Mouse (Mus musculus) cerebellum, postnatal 14 days (tissue): ENCODE measurements at regions not wholly inside any gene's neighbourhood (a gene's known extent, or its start where the extent isn't known, plus 50 kb on each side); places are given as distances from the start of the nearest gene placed in this dataset.
A peak's percentile ranks its signal among the peaks of the same experiment; 100 is the strongest.

Experiments used
- DNase-seq, 2 experiments: peaks; one replicate each; pipeline ENCODE4 v3.0.0; 2021; ENCODE audit warnings: mixed read lengths in 2 of 2

DNA sequence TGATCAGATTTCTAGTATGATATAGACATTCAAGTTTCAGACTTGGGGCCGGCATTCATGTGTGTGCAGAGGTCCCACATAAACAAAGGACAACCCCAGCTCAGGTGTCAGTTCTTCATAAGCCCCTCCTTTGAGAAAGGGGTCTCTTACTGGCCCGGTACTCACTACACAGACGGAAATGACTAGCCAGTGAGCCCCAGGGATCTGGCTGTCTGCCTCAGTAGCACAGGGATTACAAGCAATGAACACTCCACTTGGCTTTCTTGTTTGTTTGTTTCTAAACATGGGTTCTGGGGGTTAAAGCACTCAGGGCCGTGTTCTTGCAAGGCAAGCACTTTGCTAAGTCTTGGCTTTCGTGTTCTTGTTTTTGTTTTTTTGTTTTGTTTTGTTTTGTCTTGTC is 115.3 kb upstream of the Atp6ap2 start:
- peak; percentile 61 to 80 for DNase-seq

DNA sequence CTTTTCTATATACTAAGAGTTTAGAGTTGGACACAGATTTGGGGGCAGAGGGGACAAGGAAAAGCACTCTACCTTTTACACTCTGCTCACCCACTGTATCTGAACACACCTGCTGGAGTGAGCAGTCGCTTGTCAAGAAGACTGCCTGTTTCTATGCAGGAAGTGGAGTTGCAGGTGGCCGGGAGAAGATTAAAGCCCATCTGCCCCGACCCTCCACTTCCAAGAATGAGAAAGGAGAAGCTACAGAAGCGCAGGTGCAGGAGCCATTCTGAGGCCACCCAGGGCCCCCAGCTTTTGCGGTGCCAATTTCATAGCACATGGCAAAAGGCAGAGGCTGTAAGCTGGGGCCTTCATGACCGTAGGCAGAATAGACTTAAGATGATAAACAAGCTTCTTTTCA is 108.4 kb upstream of the Atp6ap2 start:
- no peak for DNase-seq

- DNase-seq: no peak
Measured at GRCm38 (mm10) chrX:12490957-12491356, 96.6 kb upstream of the Atp6ap2 start.

DNA sequence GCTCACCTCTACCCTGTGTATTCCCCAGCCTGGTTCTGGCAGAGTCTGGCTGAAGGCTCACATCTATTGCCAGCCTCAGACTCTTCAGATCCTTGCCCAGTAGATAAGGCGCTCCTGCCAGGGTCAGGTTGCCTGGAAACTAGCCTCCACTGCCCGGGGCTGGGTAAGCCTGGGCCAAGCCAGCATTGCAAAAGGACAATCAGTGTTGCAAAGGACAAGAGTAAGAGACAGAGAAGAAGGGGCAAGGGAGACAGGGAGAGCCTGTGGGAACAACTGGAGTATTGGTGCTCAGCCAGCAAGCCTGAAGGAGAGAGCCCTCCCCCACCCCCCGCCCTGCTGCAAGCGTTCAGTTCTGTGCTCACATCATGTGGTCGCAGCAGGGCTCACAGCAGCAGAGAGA is 94.4 kb upstream of the Atp6ap2 start:
- DNase-seq: peak; percentile 41

DNA sequence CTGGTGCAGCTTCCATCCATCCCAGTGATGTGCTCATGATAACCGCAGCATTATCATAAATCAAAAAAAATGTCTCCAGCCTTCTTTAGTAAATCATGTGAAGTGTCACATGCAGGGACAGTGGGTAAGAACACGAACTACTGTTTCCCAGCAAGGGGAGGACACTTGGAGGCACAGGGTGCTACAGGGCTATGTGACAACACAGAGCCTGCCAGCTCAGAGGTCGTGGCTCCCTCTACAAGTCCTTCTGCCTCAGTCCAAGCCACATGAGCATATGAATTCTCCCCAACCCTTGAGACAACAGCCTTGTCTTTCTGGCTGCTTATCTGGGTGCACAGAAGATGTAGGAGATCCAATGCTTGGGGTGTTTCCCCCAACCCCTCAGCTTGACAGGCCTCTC is 93.7 kb upstream of the Atp6ap2 start:
- DNase-seq: no peak

DNA sequence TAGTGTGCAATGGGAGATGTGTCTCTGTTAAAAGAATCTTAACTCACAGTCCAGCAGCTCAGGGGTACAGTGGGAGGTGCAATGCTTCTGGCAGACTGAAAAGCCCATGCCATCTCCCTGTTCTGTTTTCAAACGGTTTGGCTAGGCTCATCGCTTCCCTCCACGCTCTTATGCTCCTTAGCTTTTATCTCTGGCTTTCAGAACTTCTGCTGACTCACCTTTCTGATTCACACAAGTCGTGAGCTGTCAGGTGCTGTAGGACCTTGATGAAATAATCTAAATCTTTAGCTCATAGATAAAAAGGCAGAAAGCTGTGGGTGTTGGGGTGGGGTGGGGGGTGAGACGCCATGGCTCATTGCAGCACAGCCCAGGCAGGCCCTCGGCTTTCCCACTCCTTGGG is 93.1 kb upstream of the Atp6ap2 start:
- DNase-seq: no peak

DNA sequence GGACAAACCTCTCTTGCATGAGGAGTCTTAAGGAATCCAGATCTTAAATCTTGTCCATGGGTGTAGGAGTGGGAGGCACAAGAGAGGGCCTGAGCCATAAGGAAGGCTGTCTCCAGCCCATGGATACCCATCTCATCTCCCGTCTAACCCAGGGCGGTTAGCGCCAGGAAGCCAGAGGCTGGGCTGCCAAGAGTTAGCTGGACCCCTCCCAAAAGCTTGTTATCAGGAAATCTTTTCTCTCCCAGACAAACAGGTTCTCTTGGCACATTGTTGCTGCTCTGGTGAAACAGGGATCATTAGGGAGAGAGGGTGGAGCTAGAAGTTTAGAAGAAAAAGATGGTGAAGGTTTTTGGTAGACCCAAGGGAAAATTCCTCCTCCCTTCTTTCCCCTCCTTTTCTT is 87.0 kb upstream of the Atp6ap2 start:
- DNase-seq: peak in 1 of 2 experiments; percentile 10

GRCm38 (mm10) chrX:12502364-12502763 is 85.2 kb upstream of the Atp6ap2 start:
- DNase-seq: no peak

DNA sequence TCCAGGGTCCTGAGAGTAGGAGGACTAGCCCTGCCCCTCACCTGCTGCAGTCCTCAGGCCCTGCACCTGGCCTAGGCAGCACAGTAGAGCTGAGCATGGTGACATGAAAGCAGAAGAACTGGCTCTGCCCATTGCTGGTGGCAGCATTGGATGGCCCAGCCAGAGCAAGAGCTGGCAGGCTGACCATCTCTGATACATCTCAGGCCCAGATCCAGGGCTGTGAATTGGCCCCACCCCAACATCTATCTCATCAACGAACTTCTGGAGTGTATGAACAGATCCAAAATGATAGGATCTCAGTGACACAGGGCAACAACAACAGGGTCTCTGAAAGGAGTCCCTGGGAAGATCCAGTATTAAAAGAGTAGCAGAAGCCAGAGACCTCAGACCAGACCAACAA is 84.0 kb upstream of the Atp6ap2 start:
- DNase-seq: peak in 1 of 2 experiments; percentile 48

DNA sequence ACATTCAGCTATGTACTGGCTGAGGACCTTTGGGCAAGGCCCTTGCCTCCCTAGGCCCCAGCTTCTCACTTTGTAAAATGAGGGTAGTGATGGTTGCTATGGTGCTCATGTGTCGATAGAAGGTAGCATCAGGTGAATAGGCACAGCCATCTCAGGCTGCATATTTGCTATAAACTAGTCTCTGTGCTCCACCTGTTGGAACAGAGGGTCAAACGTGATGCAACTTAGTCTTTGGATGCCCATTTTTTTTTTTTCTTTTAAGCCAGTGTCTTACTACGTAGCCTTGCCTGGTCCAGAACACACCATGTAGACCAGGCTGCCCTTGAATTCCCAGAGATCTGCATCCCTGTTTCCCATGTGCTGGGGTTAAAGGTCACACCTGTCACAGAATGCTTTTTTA is 76.5 kb upstream of the Atp6ap2 start:
- DNase-seq: no peak

DNA sequence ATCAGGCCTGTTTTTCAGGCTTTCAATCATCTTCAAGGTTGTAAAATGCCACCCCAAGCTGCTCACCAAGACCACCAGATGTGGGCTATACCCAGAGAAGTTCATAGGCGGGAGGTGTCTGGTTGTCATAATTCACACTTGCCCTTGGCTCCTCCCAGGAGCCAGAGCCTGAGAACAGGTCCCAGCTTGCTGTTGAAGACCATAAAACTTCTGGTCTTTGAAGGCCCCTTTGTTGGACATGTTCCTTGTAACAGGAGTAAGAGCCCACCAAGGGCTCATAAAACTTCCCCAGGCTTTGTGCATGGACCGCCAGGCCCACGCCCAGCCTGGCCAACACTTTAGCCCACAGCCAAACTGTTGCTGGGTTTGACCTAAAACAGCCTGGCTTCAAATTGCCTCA is 62.6 kb upstream of the Atp6ap2 start:
- DNase-seq: no peak

- no peak for DNase-seq
Measured at GRCm38 (mm10) chrX:12530406-12531311, 56.9 kb upstream of the Atp6ap2 start.
